Mouse (Mus musculus): ENCODE data around the gene Slc33a1.

The Slc33a1 gene

DNA sequence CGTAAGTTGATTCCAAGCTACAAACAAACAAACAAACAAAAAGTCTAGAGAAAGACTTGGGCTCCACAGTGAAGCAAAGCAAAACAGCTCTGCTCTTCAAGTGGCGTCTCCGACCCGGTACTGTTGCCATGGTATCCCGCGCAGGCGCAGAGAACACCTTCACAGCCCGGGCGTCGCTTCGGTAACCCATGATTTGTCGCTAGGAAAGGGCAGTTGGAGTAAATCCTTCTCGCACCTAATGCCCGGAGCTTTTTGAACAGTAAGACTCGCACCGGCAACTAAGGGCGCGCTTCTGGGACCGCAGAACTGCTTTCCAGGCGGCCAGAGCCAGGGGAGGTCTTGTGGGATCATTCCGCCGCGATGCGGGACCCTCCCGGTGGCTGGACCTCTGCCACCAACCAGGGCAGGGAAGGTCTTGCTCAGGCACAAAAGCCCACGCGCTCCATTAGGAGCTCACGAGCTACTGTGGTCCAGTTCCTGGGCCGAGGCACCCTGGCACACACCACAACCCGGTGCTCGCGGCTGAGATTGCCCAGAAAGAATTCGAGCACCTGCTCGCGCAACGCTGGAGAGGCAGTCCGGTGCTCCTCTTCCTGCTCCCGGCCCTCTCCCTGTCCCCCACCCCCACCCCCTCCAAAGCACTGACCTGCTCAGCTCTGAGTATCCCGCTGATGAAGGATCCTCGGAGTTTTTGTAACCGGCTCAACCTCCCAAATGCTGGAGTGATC lies 65.8 kb downstream of the Slc33a1 start:
- DNase-seq (ENCODE audit: low spot score in 2 of 2), result peak; percentile 16 to 77

DNA sequence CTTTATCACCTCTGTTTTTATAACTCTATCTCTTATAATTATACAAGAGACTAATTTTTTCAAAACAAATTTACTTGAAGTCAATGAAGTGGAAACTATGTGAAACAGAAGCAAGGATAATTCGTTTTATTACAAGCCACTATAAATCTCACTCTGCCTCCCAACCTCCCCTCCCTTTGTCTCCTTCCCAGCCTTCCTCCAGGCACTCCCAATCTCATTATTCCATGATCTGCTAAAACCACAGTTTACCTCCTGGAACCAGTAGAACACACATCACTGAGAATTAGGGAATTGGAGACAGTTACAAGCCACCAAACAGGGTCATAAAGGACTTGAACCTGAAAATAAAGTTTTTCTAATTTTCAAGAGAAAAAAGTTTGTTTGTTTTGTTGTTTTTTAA lies 67.4 kb downstream of the Slc33a1 start:
- DNase-seq (ENCODE audit: low spot score in 2 of 2), result no peak

DNA sequence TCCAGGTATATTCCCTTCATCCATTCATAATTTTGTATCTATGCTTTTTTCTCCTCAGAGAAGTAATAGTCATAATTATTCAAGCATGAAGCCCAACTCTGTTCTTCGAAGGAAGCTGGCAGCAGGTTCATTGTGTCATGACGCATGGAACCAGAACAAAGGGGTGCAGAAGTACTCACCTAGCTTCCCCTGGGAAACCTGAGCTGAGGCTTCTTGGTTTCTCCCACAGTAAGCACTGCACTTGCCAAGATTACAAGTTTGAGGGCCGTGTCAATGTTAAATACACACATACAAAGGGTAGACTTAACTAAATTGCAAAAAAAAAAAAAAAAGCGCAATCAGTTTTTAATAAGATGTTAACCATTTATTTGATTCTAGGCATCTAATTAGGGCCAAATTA lies 68.3 kb downstream of the Slc33a1 start:
- no peak for DNase-seq (ENCODE audit: low spot score in 2 of 2)

DNA sequence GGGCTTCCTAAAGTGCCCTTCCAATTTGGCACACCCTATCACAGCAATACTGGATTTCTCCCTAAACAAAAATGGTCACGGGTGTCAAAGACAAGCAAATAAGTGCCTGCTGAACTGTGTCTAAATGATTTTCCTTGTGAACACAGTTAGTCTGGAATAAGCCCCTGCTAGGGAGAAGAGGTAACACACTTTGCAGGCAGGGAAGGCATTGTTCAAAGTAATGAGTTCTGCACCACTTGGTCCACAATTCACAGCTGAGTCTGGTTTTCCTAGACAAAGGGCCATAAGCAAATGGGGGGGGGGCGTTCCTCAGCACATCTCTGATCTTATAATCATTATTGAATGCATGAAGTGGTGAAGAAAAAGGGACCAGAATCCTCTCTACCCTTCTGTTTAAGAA lies 68.8 kb downstream of the Slc33a1 start:
- DNase-seq (ENCODE audit: low spot score in 2 of 2), result no peak

DNA sequence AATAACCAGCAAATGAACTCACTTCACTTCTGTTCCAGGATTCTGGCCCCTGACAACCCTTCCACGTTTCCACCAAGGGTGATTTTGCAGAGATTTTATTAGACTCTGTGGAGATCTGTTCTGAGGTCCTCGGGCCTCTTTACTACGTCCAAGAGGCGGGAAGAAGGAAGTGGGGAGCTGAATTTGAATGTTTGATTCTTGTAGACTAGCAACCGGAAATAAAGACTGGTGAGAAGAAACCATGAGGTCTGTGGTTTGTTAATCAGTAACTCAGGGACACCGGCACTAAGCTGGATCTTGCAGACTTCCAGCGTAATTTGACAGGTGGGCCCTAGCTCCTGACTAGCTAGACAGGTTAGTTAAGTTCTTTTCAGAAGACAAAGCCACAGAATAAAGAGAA lies 70.9 kb downstream of the Slc33a1 start:
- DNase-seq (ENCODE audit: low spot score in 2 of 2), result no peak

DNA sequence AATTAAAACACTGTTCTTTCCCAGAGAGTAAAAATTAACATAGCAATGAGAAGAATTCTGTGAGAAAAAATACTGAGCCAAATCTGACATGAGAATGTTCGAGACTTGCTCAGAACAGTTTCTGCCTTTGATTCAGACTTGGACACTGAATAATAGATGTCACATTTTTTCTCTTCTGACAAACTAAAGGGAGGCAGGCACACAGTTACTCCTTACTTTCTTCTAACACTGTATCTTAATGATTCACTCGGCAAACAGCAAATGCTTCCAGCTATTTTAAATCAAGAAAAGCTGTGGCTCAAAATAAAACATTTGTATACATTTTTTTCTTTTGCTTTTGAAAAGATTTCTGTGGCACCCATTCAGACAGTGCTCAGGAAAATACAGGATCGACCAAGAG lies 72.4 kb downstream of the Slc33a1 start:
- DNase-seq (ENCODE audit: low spot score in 2 of 2), result no peak

Data from left cerebral cortex, adult 9 months (tissue).